Mouse (Mus musculus) limb, embryonic 12.5 days (tissue): ENCODE measurements around the gene Kazald1. TPM values are rescaled to one million over a fixed set of nuclear protein-coding genes. Genes with fewer than 3 reads are reported as not detected.

Experiments
- ATAC-seq: fragments of 200-750 bp; cut with Nextera tagmentation; 2 replicates; pipeline ENCODE4 v1.8.0; 2017; ENCODE audit warnings: low read depth, moderate TSS enrichment; ENCODE audit not compliant: insufficient number of reproducible peaks, insufficient read depth, low FRiP score, low TSS enrichment
- H3K27ac ChIP-seq: fragments of 300-500 bp; sonication (generic); 2 replicates; pipeline ENCODE4 v1.5.1; 2016; ENCODE audit warnings: mild to moderate bottlenecking, moderate library complexity
- H3K27me3 ChIP-seq: fragments of 300-500 bp; sonication (generic); 2 replicates; pipeline ENCODE4 v1.6.1; 2016; ENCODE audit warnings: mild to moderate bottlenecking, moderate library complexity
- H3K36me3 ChIP-seq: fragments of 300-500 bp; sonication (generic); 2 replicates; pipeline ENCODE4 v1.6.1; 2016; ENCODE audit warnings: mild to moderate bottlenecking, moderate library complexity
- H3K4me1 ChIP-seq: fragments of 300-500 bp; sonication (generic); replicated peaks from 2 replicates; pipeline ENCODE4 v1.6.1; 2016
- H3K4me2 ChIP-seq: fragments of 300-500 bp; sonication (generic); 2 replicates; pipeline ENCODE4 v1.6.1; 2016; ENCODE audit warnings: mild to moderate bottlenecking, moderate library complexity
- H3K4me3 ChIP-seq: fragments of 300-500 bp; sonication (generic); replicated peaks from 2 replicates; pipeline ENCODE4 v1.5.1; 2016; ENCODE audit warnings: mild to moderate bottlenecking
- H3K9ac ChIP-seq: fragments of 300-500 bp; sonication (generic); replicated peaks from 2 replicates; pipeline ENCODE4 v1.6.1; 2016; ENCODE audit warnings: mild to moderate bottlenecking, moderate library complexity
- H3K9me3 ChIP-seq: fragments of 300-500 bp; sonication (generic); 2 replicates; pipeline ENCODE4 v1.6.1; 2016; ENCODE audit warnings: mild to moderate bottlenecking, moderate library complexity
- WGBS: fragments of 180-500 bp; shearing (Covaris S2); methylation state at CpG from one replicate; pipeline ENCODE4 v1.1.7; 2016; 5-methylcytosine and 5-hydroxymethylcytosine counted together
- polyA plus RNA-seq: library from polyadenylated mRNA; unstranded; fragments of >200 nt; fragmentation: Nextera tagmentation; extraction: Ambion mirVana; gene quantifications from 2 replicates; pipeline ENCODE4 v1.2.1, GENCODE M21; 2016

The Kazald1 gene
- polyA plus RNA-seq = 3.3 and 4.1 TPM in 2 replicates

- WGBS = under 1% methylated on average over 45 of the region's 45 CpGs
- peak within 1 kb of the TSS; percentile 93 for H3K27ac ChIP-seq
- H3K36me3 ChIP-seq = no peaks in the 10 kb centered on the region
- H3K9me3 ChIP-seq = no peaks in the 10 kb centered on the region
- peak; percentile 67 for ATAC-seq
- H3K4me2 ChIP-seq = peak within 1 kb of the TSS; percentile 96
- peaks cover 69% of the 10 kb centered on the region for H3K27me3 ChIP-seq
- H3K4me1 ChIP-seq = peaks cover 47% of the 10 kb centered on the region
- peak within 1 kb of the TSS; percentile 77 for H3K9ac ChIP-seq
- H3K4me3 ChIP-seq = peak within 1 kb of the TSS; percentile 58
These were observed at the start of gene Kazald1 for GRCm38 (mm10) chr19:45074580-45075322. Gene Kazald1 (plus strand): TSS chr19:45075241.

DNA sequence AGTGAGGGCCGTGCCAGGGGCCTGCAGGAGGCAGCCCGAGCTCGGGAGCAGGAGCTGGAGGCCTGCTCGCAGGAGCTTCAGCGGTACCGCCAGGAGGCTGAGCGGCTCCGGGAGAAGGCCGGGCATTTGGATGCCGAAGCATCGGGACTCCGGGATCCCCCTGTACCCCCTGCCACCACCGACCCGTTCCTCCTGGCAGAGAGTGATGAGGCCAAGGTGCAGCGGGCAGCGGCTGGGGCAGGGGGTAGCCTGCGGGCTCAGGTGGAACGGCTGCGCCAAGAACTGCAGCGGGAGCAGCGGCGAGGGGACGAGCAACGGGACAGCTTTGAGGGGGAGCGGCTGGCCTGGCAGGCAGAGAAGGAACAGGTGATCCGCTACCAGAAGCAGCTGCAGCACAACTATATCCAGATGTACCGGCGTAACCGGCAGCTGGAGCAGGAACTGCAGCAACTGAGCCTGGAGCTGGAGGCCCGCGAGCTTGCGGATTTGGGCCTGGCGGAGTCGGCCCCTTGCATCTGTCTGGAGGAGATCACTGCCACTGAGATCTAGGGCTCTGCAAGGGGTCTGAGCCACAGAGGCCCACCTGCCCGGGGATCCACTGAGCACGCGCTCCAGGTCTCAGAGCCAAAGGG lies 49.0 kb upstream of the Kazald1 start:
- no peak overlapping the region for H3K4me2 ChIP-seq
- H3K4me3 ChIP-seq = no peak overlapping the region
- no peak for ATAC-seq
- H3K27me3 ChIP-seq = no peaks in the 10 kb centered on the region
- peaks cover 79% of the 10 kb centered on the region for H3K36me3 ChIP-seq
- H3K9me3 ChIP-seq = no peaks in the 10 kb centered on the region
- no peak overlapping the region; the same call in 1 of the 2 replicates for H3K9ac ChIP-seq
- 72% methylated on average over 37 of the region's 37 CpGs for WGBS
- peaks cover 26% of the 10 kb centered on the region for H3K4me1 ChIP-seq
- H3K27ac ChIP-seq = 0 out of 2 replicates have a peak overlapping the region, but pooled peaks have one; percentile 20

DNA sequence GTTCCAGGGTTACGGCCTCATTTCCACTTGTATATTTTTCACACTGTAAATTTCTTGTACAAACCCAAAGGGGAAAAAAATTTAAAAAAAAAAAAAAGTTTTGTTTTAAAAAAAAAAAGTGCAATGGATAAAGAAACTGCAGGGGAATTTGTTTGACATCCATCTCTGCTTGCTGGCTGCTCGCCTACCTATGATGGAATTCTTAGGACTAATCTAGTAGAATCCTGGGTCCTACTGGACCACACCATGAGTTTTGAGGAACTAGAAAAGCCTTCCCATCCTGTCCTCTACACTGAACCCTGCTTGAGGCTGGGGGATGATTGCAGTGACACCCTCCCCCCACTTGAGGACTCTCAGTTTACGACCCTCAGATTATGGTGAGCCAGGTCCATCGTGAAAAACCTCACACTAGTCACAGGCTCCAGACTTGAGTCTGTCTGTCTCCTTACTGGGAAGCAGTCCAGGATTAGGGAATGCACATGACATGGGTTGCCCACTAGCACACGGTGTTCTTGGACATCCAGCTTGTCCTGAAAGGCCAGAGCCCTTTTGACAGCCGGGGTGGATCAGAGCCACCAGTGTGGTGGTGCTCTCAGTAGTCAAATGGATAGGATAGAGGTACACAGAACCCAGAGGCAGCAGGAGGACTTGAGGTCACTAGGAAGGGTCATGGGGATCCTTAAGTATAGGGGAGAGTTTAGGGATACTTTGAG lies 47.9 kb upstream of the Kazald1 start:
- Histone ChIP-seq H3K4me3 (no peak overlapping the region), H3K4me2 (no peak overlapping the region), H3K27me3 (no peaks in the 10 kb centered on the region), H3K4me1 (peaks cover 23% of the 10 kb centered on the region), H3K36me3 (peaks cover 69% of the 10 kb centered on the region), H3K27ac (no peak overlapping the region), H3K9ac (no peak overlapping the region), H3K9me3 (no peaks in the 10 kb centered on the region)
- 79% methylated on average over 6 of the region's 6 CpGs for WGBS
- no peak for ATAC-seq

- no peak for ATAC-seq
- Histone ChIP-seq H3K9ac (no peak overlapping the region), H3K4me1 (peaks cover 30% of the 10 kb centered on the region), H3K4me2 (no peak overlapping the region), H3K36me3 (peaks cover 61% of the 10 kb centered on the region), H3K27ac (no peak overlapping the region), H3K4me3 (no peak overlapping the region), H3K9me3 (no peaks in the 10 kb centered on the region), H3K27me3 (no peaks in the 10 kb centered on the region)
- 90% methylated on average over 6 of the region's 6 CpGs for whole genome bisulfite sequencing
These were observed 47.2 kb upstream of the Kazald1 start for GRCm38 (mm10) chr19:45027848-45028247.

DNA sequence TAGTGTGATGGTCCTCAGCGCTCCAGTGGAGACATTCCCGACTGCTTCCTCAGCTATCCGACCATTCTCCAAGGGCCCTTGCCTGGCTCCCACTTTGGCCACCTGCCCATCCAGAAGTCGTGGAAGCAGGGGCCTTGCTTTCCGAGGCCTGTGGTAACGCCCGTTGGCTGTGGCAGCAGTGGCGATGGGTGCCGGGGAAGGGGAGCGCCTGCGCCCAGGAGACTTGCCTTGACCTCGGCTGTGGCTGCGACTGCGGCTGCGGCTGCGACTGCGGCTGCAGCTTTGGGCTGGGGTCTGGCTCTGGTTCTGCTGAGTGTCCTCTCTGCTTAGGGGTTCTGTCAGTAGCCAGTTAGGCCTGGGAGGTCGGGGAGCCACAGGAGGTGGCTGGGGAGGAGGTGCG lies 46.3 kb upstream of the Kazald1 start:
- Histone ChIP-seq H3K27ac (0 out of 2 replicates have a peak overlapping the region, but pooled peaks have one; percentile 35), H3K9me3 (no peaks in the 10 kb centered on the region), H3K4me1 (peaks cover 29% of the 10 kb centered on the region), H3K4me3 (no peak overlapping the region), H3K36me3 (peaks cover 52% of the 10 kb centered on the region), H3K27me3 (no peaks in the 10 kb centered on the region), H3K4me2 (no peak overlapping the region), H3K9ac (no peak overlapping the region)
- 65% methylated on average over 19 of the region's 19 CpGs for whole genome bisulfite sequencing
- ATAC-seq = no peak

- no peak overlapping the region for H3K9ac ChIP-seq
- H3K27ac ChIP-seq = no peak overlapping the region
- 58% methylated on average over 8 of the region's 9 CpGs for WGBS
- peaks cover 28% of the 10 kb centered on the region for H3K4me1 ChIP-seq
- no peaks in the 10 kb centered on the region for H3K27me3 ChIP-seq
- ATAC-seq = no peak
- H3K36me3 ChIP-seq = peaks cover 45% of the 10 kb centered on the region
- no peak overlapping the region for H3K4me2 ChIP-seq
- H3K4me3 ChIP-seq = no peak overlapping the region
- H3K9me3 ChIP-seq = no peaks in the 10 kb centered on the region
These were observed 45.5 kb upstream of the Kazald1 start for GRCm38 (mm10) chr19:45029571-45029970.

DNA sequence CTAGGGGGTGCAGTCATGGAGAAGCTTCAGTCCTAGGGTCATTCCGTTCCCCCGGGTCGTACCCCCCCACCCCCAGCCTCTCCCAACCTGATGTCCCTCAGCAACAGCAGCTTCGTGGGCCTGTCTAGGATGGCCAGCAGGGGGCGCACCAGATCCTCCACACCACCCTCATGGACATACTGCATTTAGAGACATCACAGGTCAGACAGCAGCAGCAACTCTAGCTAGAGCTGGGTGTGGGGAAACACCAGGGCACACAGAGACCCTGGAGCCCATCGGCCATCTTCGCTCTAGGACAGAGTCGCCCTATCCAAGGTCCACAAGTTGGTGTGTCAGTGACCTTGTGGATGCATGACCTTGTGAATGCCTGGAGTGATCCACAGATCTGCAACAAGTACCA lies 44.9 kb upstream of the Kazald1 start:
- ATAC-seq = no peak
- H3K4me1 ChIP-seq = peaks cover 28% of the 10 kb centered on the region

DNA sequence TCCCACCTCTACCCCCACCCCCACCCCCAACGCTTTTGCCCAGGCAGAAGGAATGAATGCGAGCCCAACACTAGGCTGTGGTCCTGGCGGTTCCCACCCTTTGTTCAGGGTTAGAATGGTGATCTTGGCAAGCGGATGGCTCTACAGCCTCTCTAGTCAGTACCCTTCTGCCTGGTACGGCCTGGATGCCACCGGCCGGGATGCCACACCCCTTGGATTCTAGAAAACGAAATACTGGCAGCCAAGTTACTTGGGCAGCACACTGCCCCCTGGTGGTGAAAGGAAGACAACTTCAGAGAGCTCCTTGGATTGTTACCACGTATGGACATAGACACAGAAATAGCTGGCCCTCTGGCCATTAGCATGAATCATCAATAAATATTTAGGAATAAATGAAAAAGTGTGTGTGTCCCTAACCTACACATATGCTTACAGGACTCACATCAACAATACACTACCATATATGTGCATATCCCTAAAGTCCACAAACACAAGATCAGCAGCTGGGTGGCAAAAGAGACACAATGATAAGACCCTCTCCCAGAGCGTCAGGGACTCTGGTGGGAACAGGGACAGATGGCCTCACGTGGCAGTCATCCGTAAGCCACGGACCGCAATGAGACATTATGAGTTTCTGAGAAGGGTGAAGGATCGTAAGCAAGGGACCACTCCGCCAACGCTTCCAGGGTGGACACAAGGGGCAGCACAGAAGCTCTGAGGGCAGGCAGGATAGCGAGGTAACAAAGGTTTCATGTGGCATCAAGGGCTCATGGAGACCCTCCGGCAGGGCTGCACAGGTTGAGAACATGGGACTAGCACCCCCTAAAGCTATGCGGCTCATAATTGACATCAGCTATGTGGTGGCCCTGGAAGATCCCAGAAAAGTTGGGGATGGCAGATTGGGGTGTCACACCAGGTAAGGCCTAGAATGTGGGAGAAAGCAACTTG lies 44.0 kb upstream of the Kazald1 start:
- 41% methylated on average over 20 of the region's 20 CpGs for WGBS
- no peak overlapping the region for H3K9ac ChIP-seq
- peak overlapping the region; percentile 19; the same call in 1 of the 2 replicates for H3K4me3 ChIP-seq
- no peak for ATAC-seq
- H3K4me1 ChIP-seq = peaks cover 24% of the 10 kb centered on the region
- H3K9me3 ChIP-seq = no peaks in the 10 kb centered on the region
- no peak overlapping the region for H3K27ac ChIP-seq
- H3K27me3 ChIP-seq = no peaks in the 10 kb centered on the region
- H3K4me2 ChIP-seq = peak overlapping the region; percentile 48
- peaks cover 30% of the 10 kb centered on the region for H3K36me3 ChIP-seq

More for the DNA sequence above, 44.9 kb upstream of the Kazald1 start:
- H3K27ac ChIP-seq = no peak overlapping the region
- no peak overlapping the region for H3K4me2 ChIP-seq
- no peaks in the 10 kb centered on the region for H3K9me3 ChIP-seq
- no peak overlapping the region for H3K9ac ChIP-seq
- WGBS = 38% methylated on average over 8 of the region's 8 CpGs
- peaks cover 39% of the 10 kb centered on the region for H3K36me3 ChIP-seq
- H3K4me3 ChIP-seq = no peak overlapping the region
- H3K27me3 ChIP-seq = no peaks in the 10 kb centered on the region

- H3K36me3 ChIP-seq = peaks cover 22% of the 10 kb centered on the region
- peaks cover 24% of the 10 kb centered on the region for H3K4me1 ChIP-seq
- no peak overlapping the region for H3K27ac ChIP-seq
- ATAC-seq = peak; percentile 18; the same call in 1 of the 2 replicates
- H3K27me3 ChIP-seq = peaks cover 4% of the 10 kb centered on the region
- no peak overlapping the region for H3K4me2 ChIP-seq
- H3K9ac ChIP-seq = no peak overlapping the region
- H3K9me3 ChIP-seq = no peaks in the 10 kb centered on the region
- H3K4me3 ChIP-seq = no peak overlapping the region
- 23% methylated on average over 4 of the region's 4 CpGs for WGBS
These were observed 43.3 kb upstream of the Kazald1 start for GRCm38 (mm10) chr19:45031780-45032179.

DNA sequence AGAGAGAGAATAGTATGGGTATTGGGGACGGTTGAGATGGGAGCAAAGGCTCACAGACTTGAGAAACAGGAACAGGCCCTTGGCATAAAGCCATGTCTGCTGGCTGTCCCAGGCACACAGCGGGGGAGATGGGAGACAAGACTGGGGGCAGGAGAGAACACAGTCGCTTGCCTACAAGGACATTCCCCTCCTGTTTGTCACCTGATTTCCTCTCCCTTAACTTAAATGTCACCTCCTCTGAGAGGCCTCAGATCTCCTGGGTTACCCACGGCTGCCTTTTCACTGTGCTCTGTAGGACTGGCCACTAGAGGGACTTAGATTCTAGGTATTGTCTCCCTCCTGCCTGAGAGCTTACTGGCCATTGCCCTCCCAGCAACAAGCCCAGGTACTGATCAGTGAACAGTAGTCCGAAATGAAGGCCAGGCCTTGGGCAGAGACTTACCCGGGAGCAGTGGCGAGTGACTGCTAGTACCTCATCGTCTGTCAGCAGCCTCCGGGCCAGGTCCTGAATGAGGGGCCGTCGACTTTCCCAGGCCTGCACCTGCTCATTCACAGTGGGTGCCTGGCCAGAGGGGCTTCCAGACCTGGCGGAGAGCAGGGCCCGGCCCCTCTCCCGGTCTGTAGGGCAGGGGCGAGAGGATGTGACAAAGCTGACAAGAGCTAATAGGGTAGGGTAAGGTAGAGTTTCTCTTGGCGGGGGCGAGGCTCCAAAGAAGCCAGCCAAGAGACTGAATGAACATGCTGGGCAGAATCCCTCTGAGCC lies 42.3 kb upstream of the Kazald1 start:
- H3K4me2 ChIP-seq = no peak overlapping the region
- ATAC-seq = no peak
- peaks cover 21% of the 10 kb centered on the region for H3K4me1 ChIP-seq
- peak overlapping the region; percentile 12; the same call in 1 of the 2 replicates for H3K9ac ChIP-seq
- no peak overlapping the region for H3K4me3 ChIP-seq
- peaks cover 13% of the 10 kb centered on the region for H3K36me3 ChIP-seq
- 50% methylated on average over 17 of the region's 17 CpGs for WGBS
- H3K9me3 ChIP-seq = no peaks in the 10 kb centered on the region
- H3K27me3 ChIP-seq = peaks cover 13% of the 10 kb centered on the region
- H3K27ac ChIP-seq = 0 out of 2 replicates have a peak overlapping the region, but pooled peaks have one; percentile 8
